Mouse (Mus musculus) lung, postnatal 0 days (tissue): ENCODE results near the gene Tpcn1.

ENCODE experiments used
- CTCF ChIP-seq: IDR thresholded peaks from 2 replicates; pipeline ENCODE4 v1.5.1; 2016; ENCODE audit warnings: antibody characterized with exemption, mild to moderate bottlenecking
- EP300 ChIP-seq: IDR thresholded peaks from 2 replicates; pipeline ENCODE4 v1.6.1; 2016; ENCODE audit warnings: antibody characterized with exemption, mild to moderate bottlenecking, control low read depth

DNA sequence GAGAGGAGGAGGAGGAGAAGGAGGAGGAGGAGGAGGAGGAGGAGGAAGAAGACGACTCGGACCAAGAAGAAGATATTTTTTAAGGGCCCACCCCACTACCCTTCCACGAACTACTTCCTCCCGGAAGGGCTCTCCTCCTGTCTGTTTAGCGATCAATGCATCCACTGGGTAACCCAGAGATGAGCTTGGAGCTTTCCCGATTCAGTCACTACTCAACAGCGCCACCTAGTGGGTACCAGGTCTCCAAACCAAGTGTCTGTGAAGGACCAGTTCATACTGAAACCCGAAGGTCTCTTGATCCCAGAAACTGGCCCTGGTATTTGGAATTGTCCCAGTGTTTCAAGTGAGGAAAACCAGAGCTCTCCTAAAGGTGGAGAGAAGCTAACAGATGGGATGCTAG lies 17.2 kb upstream of the Tpcn1 start:
- TF ChIP-seq CTCF (peak; percentile 92), EP300 (no peak)
